Mouse (Mus musculus): Measurements from ENCODE around the gene 1700016K19Rik. TPM values are rescaled to one million over a fixed set of nuclear protein-coding genes. Genes with fewer than 3 reads are reported as not detected.
"Not testable (repeated sequence)": the region's sequence is repeated elsewhere in the genome, so short reads cannot be mapped to it uniquely, and the experiment has no call there.

The 1700016K19Rik gene
- polyA plus RNA-seq, 1 experiment from 2014 or later, result not detected

- Histone ChIP-seq H3K27ac (ENCODE audit: low read depth, low read length) (no peak overlapping the region), H3K9ac (ENCODE audit: low read length) (no peak overlapping the region), H3K36me3 (ENCODE audit: control insufficient read depth, insufficient read depth, low read length) (no peaks in the 10 kb centered on the region), H3K9me3 (ENCODE audit: control insufficient read depth, low read length) (no peaks in the 10 kb centered on the region), H3K27me3 (ENCODE audit: control insufficient read depth, insufficient read depth, low read length) (no peaks in the 10 kb centered on the region), H3K4me1 (ENCODE audit: control insufficient read depth, insufficient read depth, low read length) (no peaks in the 10 kb centered on the region; the same call in 1 of the 2 replicates), H3K4me2 (no peak overlapping the region), H3K4me3 (ENCODE audit: low read depth, low read length) (no peak overlapping the region)
- WGBS, result 47% methylated on average over 9 of the region's 9 CpGs
- DNase-seq (ENCODE audit: low spot score, missing footprints) (no peak), ATAC-seq (ENCODE audit: low FRiP score) (no peak)
Observed at GRCm38 (mm10) chr11:75994357-75994756, 5.4 kb upstream of the 1700016K19Rik start.

- Histone ChIP-seq H3K4me3 (ENCODE audit: low read depth, low read length) (no peak overlapping the region), H3K4me2 (no peak overlapping the region), H3K9ac (ENCODE audit: low read length) (no peak overlapping the region), H3K4me1 (ENCODE audit: control insufficient read depth, insufficient read depth, low read length) (peaks cover 3% of the 10 kb centered on the region; the same call in 1 of the 2 replicates), H3K36me3 (ENCODE audit: control insufficient read depth, insufficient read depth, low read length) (no peaks in the 10 kb centered on the region), H3K27ac (ENCODE audit: low read depth, low read length) (no peak overlapping the region), H3K27me3 (ENCODE audit: control insufficient read depth, insufficient read depth, low read length) (peaks cover 4% of the 10 kb centered on the region; the same call in 1 of the 2 replicates), H3K9me3 (ENCODE audit: control insufficient read depth, low read length) (no peaks in the 10 kb centered on the region)
- no peak for ATAC-seq (ENCODE audit: low FRiP score)
- no peak for DNase-seq (ENCODE audit: low spot score, missing footprints)
- WGBS, result 86% methylated on average over 5 of the region's 5 CpGs
Observed at GRCm38 (mm10) chr11:76000701-76001100, 989 bp downstream of the 1700016K19Rik start.

GRCm38 (mm10) chr11:76001237-76001878 lies 1.6 kb downstream of the 1700016K19Rik start:
- H3K4me3 ChIP-seq (ENCODE audit: low read depth, low read length), result no peak overlapping the region
- WGBS, result 62% methylated on average over 3 of the region's 3 CpGs
- H3K9ac ChIP-seq (ENCODE audit: low read length), result no peak overlapping the region
- no peak overlapping the region for H3K4me2 ChIP-seq
- peaks cover 4% of the 10 kb centered on the region; the same call in 1 of the 2 replicates for H3K27me3 ChIP-seq (ENCODE audit: control insufficient read depth, insufficient read depth, low read length)
- ATAC-seq (ENCODE audit: low FRiP score), result no peak
- H3K36me3 ChIP-seq (ENCODE audit: control insufficient read depth, insufficient read depth, low read length), result no peaks in the 10 kb centered on the region
- no peaks in the 10 kb centered on the region for H3K9me3 ChIP-seq (ENCODE audit: control insufficient read depth, low read length)
- no peak for DNase-seq (ENCODE audit: low spot score, missing footprints)
- no peak overlapping the region for H3K27ac ChIP-seq (ENCODE audit: low read depth, low read length)
- peaks cover 3% of the 10 kb centered on the region; the same call in 1 of the 2 replicates for H3K4me1 ChIP-seq (ENCODE audit: control insufficient read depth, insufficient read depth, low read length)

GRCm38 (mm10) chr11:76004276-76004675 lies 4.6 kb downstream of the 1700016K19Rik start:
- H3K4me2 ChIP-seq; H3K9ac ChIP-seq (ENCODE audit: low read length); H3K4me1 ChIP-seq (ENCODE audit: control insufficient read depth, insufficient read depth, low read length); DNase-seq (ENCODE audit: low spot score, missing footprints); H3K27me3 ChIP-seq (ENCODE audit: control insufficient read depth, insufficient read depth, low read length); H3K27ac ChIP-seq (ENCODE audit: low read depth, low read length); H3K4me3 ChIP-seq (ENCODE audit: low read depth, low read length); H3K36me3 ChIP-seq (ENCODE audit: control insufficient read depth, insufficient read depth, low read length); H3K9me3 ChIP-seq (ENCODE audit: control insufficient read depth, low read length); ATAC-seq (ENCODE audit: low FRiP score): not testable (repeated sequence)
- 92% methylated on average over 7 of the region's 7 CpGs for WGBS

- no peak overlapping the region for H3K4me2 ChIP-seq
- 85% methylated on average over 2 of the region's 2 CpGs for WGBS
- ATAC-seq (ENCODE audit: low FRiP score) (no peak), DNase-seq (ENCODE audit: low spot score, missing footprints) (peak; percentile 41)
- H3K4me1 ChIP-seq (ENCODE audit: control insufficient read depth, insufficient read depth, low read length), result no peaks in the 10 kb centered on the region
- H3K4me3 ChIP-seq (ENCODE audit: low read depth, low read length), result no peak overlapping the region
- H3K27me3 ChIP-seq (ENCODE audit: control insufficient read depth, insufficient read depth, low read length), result no peaks in the 10 kb centered on the region
- no peaks in the 10 kb centered on the region for H3K36me3 ChIP-seq (ENCODE audit: control insufficient read depth, insufficient read depth, low read length)
- no peaks in the 10 kb centered on the region for H3K9me3 ChIP-seq (ENCODE audit: control insufficient read depth, low read length)
- H3K27ac ChIP-seq (ENCODE audit: low read depth, low read length), result no peak overlapping the region
- no peak overlapping the region for H3K9ac ChIP-seq (ENCODE audit: low read length)
Observed at GRCm38 (mm10) chr11:76008162-76008561, 8.4 kb downstream of the 1700016K19Rik start.

- H3K4me1 ChIP-seq (ENCODE audit: control insufficient read depth, insufficient read depth, low read length), result no peaks in the 10 kb centered on the region
- 82% methylated on average over 6 of the region's 6 CpGs for WGBS
- H3K4me2 ChIP-seq, result no peak overlapping the region
- H3K27ac ChIP-seq (ENCODE audit: low read depth, low read length), result no peak overlapping the region
- DNase-seq (ENCODE audit: low spot score, missing footprints) (peak; percentile 51), ATAC-seq (ENCODE audit: low FRiP score) (no peak)
- H3K4me3 ChIP-seq (ENCODE audit: low read depth, low read length), result no peak overlapping the region
- no peaks in the 10 kb centered on the region for H3K27me3 ChIP-seq (ENCODE audit: control insufficient read depth, insufficient read depth, low read length)
- no peaks in the 10 kb centered on the region for H3K9me3 ChIP-seq (ENCODE audit: control insufficient read depth, low read length)
- no peaks in the 10 kb centered on the region for H3K36me3 ChIP-seq (ENCODE audit: control insufficient read depth, insufficient read depth, low read length)
- H3K9ac ChIP-seq (ENCODE audit: low read length), result no peak overlapping the region
Observed at GRCm38 (mm10) chr11:76009101-76009500, 9.4 kb downstream of the 1700016K19Rik start.

- no peaks in the 10 kb centered on the region for H3K27me3 ChIP-seq (ENCODE audit: control insufficient read depth, insufficient read depth, low read length)
- no peaks in the 10 kb centered on the region for H3K36me3 ChIP-seq (ENCODE audit: control insufficient read depth, insufficient read depth, low read length)
- no peaks in the 10 kb centered on the region for H3K4me1 ChIP-seq (ENCODE audit: control insufficient read depth, insufficient read depth, low read length)
- no peaks in the 10 kb centered on the region for H3K9me3 ChIP-seq (ENCODE audit: control insufficient read depth, low read length)
- no peak for DNase-seq (ENCODE audit: low spot score, missing footprints)
- no peak overlapping the region for H3K27ac ChIP-seq (ENCODE audit: low read depth, low read length)
- H3K4me3 ChIP-seq (ENCODE audit: low read depth, low read length), result no peak overlapping the region
- 90% methylated on average over 9 of the region's 9 CpGs for WGBS
- H3K9ac ChIP-seq (ENCODE audit: low read length), result no peak overlapping the region
- no peak overlapping the region for H3K4me2 ChIP-seq
- no peak for ATAC-seq (ENCODE audit: low FRiP score)
Observed at GRCm38 (mm10) chr11:76010838-76011624, 11.3 kb downstream of the 1700016K19Rik start.

- Histone ChIP-seq H3K4me3 (ENCODE audit: low read depth, low read length) (no peak overlapping the region), H3K4me2 (no peak overlapping the region), H3K4me1 (ENCODE audit: control insufficient read depth, insufficient read depth, low read length) (no peaks in the 10 kb centered on the region), H3K9me3 (ENCODE audit: control insufficient read depth, low read length) (no peaks in the 10 kb centered on the region), H3K27me3 (ENCODE audit: control insufficient read depth, insufficient read depth, low read length) (no peaks in the 10 kb centered on the region), H3K27ac (ENCODE audit: low read depth, low read length) (no peak overlapping the region), H3K9ac (ENCODE audit: low read length) (no peak overlapping the region), H3K36me3 (ENCODE audit: control insufficient read depth, insufficient read depth, low read length) (no peaks in the 10 kb centered on the region)
- DNase-seq (ENCODE audit: low spot score, missing footprints) (no peak), ATAC-seq (ENCODE audit: low FRiP score) (no peak)
- WGBS, result 89% methylated on average over 6 of the region's 6 CpGs
Observed at GRCm38 (mm10) chr11:76015251-76015650, 15.5 kb downstream of the 1700016K19Rik start.

GRCm38 (mm10) chr11:76015814-76016213 lies 16.1 kb downstream of the 1700016K19Rik start:
- H3K4me3 ChIP-seq (ENCODE audit: low read depth, low read length), result no peak overlapping the region
- H3K27me3 ChIP-seq (ENCODE audit: control insufficient read depth, insufficient read depth, low read length), result no peaks in the 10 kb centered on the region
- ATAC-seq (ENCODE audit: low FRiP score) (no peak), DNase-seq (ENCODE audit: low spot score, missing footprints) (no peak)
- no peak overlapping the region for H3K4me2 ChIP-seq
- WGBS, result 88% methylated on average over 4 of the region's 4 CpGs
- H3K4me1 ChIP-seq (ENCODE audit: control insufficient read depth, insufficient read depth, low read length), result no peaks in the 10 kb centered on the region
- no peaks in the 10 kb centered on the region for H3K9me3 ChIP-seq (ENCODE audit: control insufficient read depth, low read length)
- no peak overlapping the region for H3K9ac ChIP-seq (ENCODE audit: low read length)
- no peak overlapping the region for H3K27ac ChIP-seq (ENCODE audit: low read depth, low read length)
- H3K36me3 ChIP-seq (ENCODE audit: control insufficient read depth, insufficient read depth, low read length), result no peaks in the 10 kb centered on the region
